Mouse (Mus musculus): ENCODE measurements around the gene Zswim4. TPM values are rescaled to one million over a fixed set of nuclear protein-coding genes. Genes with fewer than 3 reads are reported as not detected.
"Not testable (repeated sequence)": the region's sequence is repeated elsewhere in the genome, so short reads cannot be mapped to it uniquely, and the experiment has no call there.

Zswim4 gene
- total RNA-seq (2021) = 10 to 100 TPM; 15.1 to 17.8 TPM
- long read RNA-seq, experiment 1, full-length matches to known transcripts = 7 of 14 reads
- long read RNA-seq, experiment 1, partial matches to known transcripts = 4 of 14 reads
- long read RNA-seq, experiment 1, other reads (novel, unspliced or antisense) = 3 of 14 reads
- long read RNA-seq, experiment 2, full-length matches to known transcripts = 2 of 5 reads
- long read RNA-seq, experiment 2, partial matches to known transcripts = 1 of 5 reads
- long read RNA-seq, experiment 2, other reads (novel, unspliced or antisense) = 2 of 5 reads

GRCm38 (mm10) chr8:84236998-84237473 lies at the start of gene Zswim4:
Zswim4 (minus strand) TSS chr8:84237055.
- Histone ChIP-seq H3K27ac (peak within 1 kb of the TSS; percentile 86), H3K4me3 (peak within 1 kb of the TSS; percentile 57)
- DNase-seq (ENCODE audit: extremely low spot score in 1 of 2, low spot score in 2 of 2) = peak; percentile 98
- no peak; the same call in none of the 2 replicates for TF ChIP-seq CTCF (IDR thresholded peaks at IDR 0.05)
- intact Hi-C loops (cut with DNase I) = loop anchor here (2.0 kb wide), 1 partner anchor 20 kb away; the partner anchor contains the start of gene Mri1

GRCm38 (mm10) chr8:84285665-84286064 lies 48.8 kb upstream of the Zswim4 start:
- intact Hi-C loops (cut with DNase I); DNase-seq (ENCODE audit: extremely low spot score in 1 of 2, low spot score in 2 of 2): not testable (repeated sequence)
- peak; percentile 51 for TF ChIP-seq CTCF (IDR thresholded peaks at IDR 0.05)

GRCm38 (mm10) chr8:84284608-84285063 lies 47.8 kb upstream of the Zswim4 start:
- intact Hi-C loops (cut with DNase I) = no loop called here
- no peak overlapping the region for H3K27ac ChIP-seq
- peak in 1 of 2 experiments; percentile 19 for DNase-seq (ENCODE audit: extremely low spot score in 1 of 2, low spot score in 2 of 2)
- TF ChIP-seq CTCF (IDR thresholded peaks at IDR 0.05) = no peak
- H3K4me3 ChIP-seq = no peak overlapping the region

More at GRCm38 (mm10) chr8:84285665-84286064, 48.8 kb upstream of the Zswim4 start:
- not testable (repeated sequence) for H3K4me3 ChIP-seq, H3K27ac ChIP-seq

GRCm38 (mm10) chr8:84280777-84281176 lies 43.9 kb upstream of the Zswim4 start:
- DNase-seq (ENCODE audit: extremely low spot score in 1 of 2, low spot score in 2 of 2) = no peak
- intact Hi-C loops (cut with DNase I) = no loop called here
- TF ChIP-seq CTCF (IDR thresholded peaks at IDR 0.05) = no peak
- no peak overlapping the region for H3K4me3 ChIP-seq
- H3K27ac ChIP-seq = no peak overlapping the region

- intact Hi-C loops (cut with DNase I) = no loop called here
- Histone ChIP-seq H3K27ac (no peak overlapping the region), H3K4me3 (no peak overlapping the region)
- no peak for DNase-seq (ENCODE audit: extremely low spot score in 1 of 2, low spot score in 2 of 2)
- TF ChIP-seq CTCF (IDR thresholded peaks at IDR 0.05) = no peak
These were observed 39.6 kb upstream of the Zswim4 start for GRCm38 (mm10) chr8:84276447-84276846.

GRCm38 (mm10) chr8:84273968-84274367 lies 37.1 kb upstream of the Zswim4 start:
- DNase-seq (ENCODE audit: extremely low spot score in 1 of 2, low spot score in 2 of 2) = no peak
- intact Hi-C loops (cut with DNase I) = loop anchor here (5.0 kb wide), 1 partner anchor 87 kb away; the partner anchor contains the start of gene Nanos3
- Histone ChIP-seq H3K4me3 (no peak overlapping the region), H3K27ac (no peak overlapping the region)
- no peak for TF ChIP-seq CTCF (IDR thresholded peaks at IDR 0.05)

GRCm38 (mm10) chr8:84272302-84272701 lies 35.4 kb upstream of the Zswim4 start:
- no peak overlapping the region for H3K27ac ChIP-seq

GRCm38 (mm10) chr8:84269950-84270773 lies 33.3 kb upstream of the Zswim4 start, which contains the start of gene Ccdc130:
Ccdc130 (minus strand) TSS chr8:84270380.
- peak; percentile 98 to 100 for DNase-seq (ENCODE audit: extremely low spot score in 1 of 2, low spot score in 2 of 2)
- intact Hi-C loops (cut with DNase I) = loop anchor here (5.0 kb wide), 1 partner anchor 83 kb away; the partner anchor contains the start of gene Nanos3
- Histone ChIP-seq H3K27ac (peak within 1 kb of the TSS; percentile 89), H3K4me3 (peak within 1 kb of the TSS; percentile 82)
- no peak; the same call in 1 of the 2 replicates for TF ChIP-seq CTCF (IDR thresholded peaks at IDR 0.05)

More at GRCm38 (mm10) chr8:84272302-84272701, 35.4 kb upstream of the Zswim4 start:
- no peak overlapping the region for H3K4me3 ChIP-seq
- no peak for DNase-seq (ENCODE audit: extremely low spot score in 1 of 2, low spot score in 2 of 2)
- no peak for TF ChIP-seq CTCF (IDR thresholded peaks at IDR 0.05)
- intact Hi-C loops (cut with DNase I) = loop anchor here (5.0 kb wide), 1 partner anchor 85 kb away; the partner anchor contains the start of gene Nanos3

GRCm38 (mm10) chr8:84261098-84261497 lies 24.2 kb upstream of the Zswim4 start:
- DNase-seq (ENCODE audit: extremely low spot score in 1 of 2, low spot score in 2 of 2) = no peak
- Histone ChIP-seq H3K27ac (no peak overlapping the region), H3K4me3 (no peak overlapping the region)
- intact Hi-C loops (cut with DNase I) = no loop called here
- no peak for TF ChIP-seq CTCF (IDR thresholded peaks at IDR 0.05)

GRCm38 (mm10) chr8:84256822-84257610 lies 20.2 kb upstream of the Zswim4 start, which contains the start of gene Mri1:
Mri1 (minus strand) TSS chr8:84257326.
- DNase-seq (ENCODE audit: extremely low spot score in 1 of 2, low spot score in 2 of 2) = peak; percentile 71 to 84
- intact Hi-C loops (cut with DNase I) = loop anchor here (2.0 kb wide), 1 partner anchor 20 kb away; the partner anchor contains the start of gene Zswim4
- peak within 1 kb of the TSS; percentile 70 for H3K4me3 ChIP-seq
- TF ChIP-seq CTCF (IDR thresholded peaks at IDR 0.05) = no peak; the same call in 1 of the 2 replicates
- peak within 1 kb of the TSS; percentile 93 for H3K27ac ChIP-seq

- Histone ChIP-seq H3K27ac (peak overlapping the region; percentile 93), H3K4me3 (peak overlapping the region; percentile 70)
- no peak for DNase-seq (ENCODE audit: extremely low spot score in 1 of 2, low spot score in 2 of 2)
- no peak for TF ChIP-seq CTCF (IDR thresholded peaks at IDR 0.05)
- intact Hi-C loops (cut with DNase I) = loop anchor here (2.0 kb wide), 1 partner anchor 20 kb away; the partner anchor contains the start of gene Zswim4
These were observed 19.6 kb upstream of the Zswim4 start for GRCm38 (mm10) chr8:84256458-84256821.
